ENCODE assay signal across 22 mouse cellular contexts in genomic region chr12:38388243-38388642, GRCm38 (mm10).
"Had no signal": no experiment of that assay in that cellular context is flagged by ENCODE, and none has a peak within 500 bp of the region (broad histone marks: within the 10 kb centered on the region; RNA-seq: fewer than 3 reads in every experiment).

No protein-coding gene starts in this region.

- H3K27ac ChIP-seq: kidney, embryonic 15.5 days; left cerebral cortex, adult 2 months; limb, embryonic 12.5 days; liver, embryonic 12.5 days; liver, embryonic 15.5 days; macrophage; stomach, embryonic 15.5 days had no signal

- H3K27me3 ChIP-seq: kidney, embryonic 15.5 days; limb, embryonic 12.5 days; liver, embryonic 12.5 days; liver, embryonic 15.5 days; stomach, embryonic 15.5 days had no signal

- H3K4me1 ChIP-seq: kidney, embryonic 15.5 days; limb, embryonic 12.5 days; liver, embryonic 12.5 days; liver, embryonic 15.5 days; stomach, embryonic 15.5 days had no signal

- ATAC-seq: liver, embryonic 12.5 days had no signal

- DNase-seq: kidney, adult 11 months; kidney, adult 8-10 months; kidney, postnatal 10 days; kidney, postnatal 36 days; layer of hippocampus, postnatal 36 days; liver; lung, adult 18-20 months; midbrain, embryonic 14.5 days; right cerebral cortex, adult 18-20 months; right cerebral cortex, postnatal 14 days; right cerebral cortex, postnatal 4 days; thymus, adult 2 months; thymus, postnatal 14 days; thymus, postnatal 4 days had no signal

- H3K36me3 ChIP-seq: kidney, embryonic 15.5 days; limb, embryonic 12.5 days; liver, embryonic 12.5 days; liver, embryonic 15.5 days; stomach, embryonic 15.5 days had no signal

- H3K9me3 ChIP-seq: kidney, embryonic 15.5 days; limb, embryonic 12.5 days; liver, embryonic 12.5 days; liver, embryonic 15.5 days; stomach, embryonic 15.5 days had no signal

- H3K9ac ChIP-seq: kidney, embryonic 15.5 days; limb, embryonic 12.5 days; liver, embryonic 12.5 days; liver, embryonic 15.5 days; stomach, embryonic 15.5 days had no signal

- H3K4me3 ChIP-seq: kidney, embryonic 15.5 days; left cerebral cortex, adult 2 months; limb, embryonic 12.5 days; liver, embryonic 12.5 days; liver, embryonic 15.5 days; stomach, embryonic 15.5 days had no signal

- H3K4me2 ChIP-seq: kidney, embryonic 15.5 days; limb, embryonic 12.5 days; liver, embryonic 12.5 days; liver, embryonic 15.5 days; midbrain, embryonic 11.5 days; stomach, embryonic 15.5 days had no signal
